Mouse (Mus musculus) lung, embryonic 15.5 days (tissue): ENCODE data around the gene Larp4. TPM values are rescaled to one million over a fixed set of nuclear protein-coding genes. Genes with fewer than 3 reads are reported as not detected.
"Not testable (repeated sequence)": the region's sequence is repeated elsewhere in the genome, so short reads cannot be mapped to it uniquely, and the experiment has no call there.

Source experiments
- ATAC-seq: fragments of 200-750 bp; cut with Nextera tagmentation; 2 replicates; pipeline ENCODE4 v1.8.0; 2017; ENCODE audit warnings: moderate number of reproducible peaks, borderline replicate concordance; ENCODE audit not compliant: low FRiP score, low TSS enrichment; ENCODE audit errors: extremely low read depth
- H3K27ac ChIP-seq: fragments of 300-500 bp; sonication (generic); 2 replicates; pipeline ENCODE4 v1.5.1; 2015; ENCODE audit warnings: moderate library complexity, mild to moderate bottlenecking, inconsistent platforms
- H3K27me3 ChIP-seq: fragments of 300-500 bp; sonication (generic); 2 replicates; pipeline ENCODE4 v1.6.1; 2015; ENCODE audit warnings: inconsistent platforms
- H3K36me3 ChIP-seq: fragments of 300-500 bp; sonication (generic); 2 replicates; pipeline ENCODE4 v1.6.1; 2015; ENCODE audit warnings: inconsistent platforms
- H3K4me1 ChIP-seq: fragments of 300-500 bp; sonication (generic); 2 replicates; pipeline ENCODE4 v1.6.1; 2015; ENCODE audit warnings: inconsistent platforms
- H3K4me2 ChIP-seq: fragments of 300-500 bp; sonication (generic); 2 replicates; pipeline ENCODE4 v1.6.1; 2015; ENCODE audit warnings: inconsistent platforms, mild to moderate bottlenecking, moderate library complexity
- H3K4me3 ChIP-seq: fragments of 300-500 bp; sonication (generic); 2 replicates; pipeline ENCODE4 v1.5.1; 2015; ENCODE audit warnings: mild to moderate bottlenecking, inconsistent platforms
- H3K9ac ChIP-seq: fragments of 300-500 bp; sonication (generic); 2 replicates; pipeline ENCODE4 v1.6.1; 2015; ENCODE audit warnings: inconsistent platforms
- H3K9me3 ChIP-seq: fragments of 300-500 bp; sonication (generic); 2 replicates; pipeline ENCODE4 v1.6.1; 2016; ENCODE audit warnings: inconsistent platforms
- whole genome bisulfite sequencing: fragments of 180-500 bp; shearing (Covaris S2); methylation state at CpG from one replicate; pipeline ENCODE4 v1.1.7; 2015; 5-methylcytosine and 5-hydroxymethylcytosine counted together
- polyA plus RNA-seq: library from polyadenylated mRNA; unstranded; fragments of >200 nt; fragmentation: Nextera tagmentation; extraction: Ambion mirVana; gene quantifications from 2 replicates; pipeline ENCODE4 v1.2.1, GENCODE M21; 2015

Larp4 gene
- polyA plus RNA-seq, result 30.8 and 31.3 TPM in 2 replicates

- peak within 1 kb of the TSS; percentile 31; the same call in 1 of the 2 replicates for H3K27ac ChIP-seq
- not testable (repeated sequence) for H3K9me3 ChIP-seq, H3K27me3 ChIP-seq, ATAC-seq, H3K9ac ChIP-seq, H3K4me2 ChIP-seq, H3K36me3 ChIP-seq, H3K4me3 ChIP-seq
- 88% methylated on average over 6 of the region's 6 CpGs for WGBS
- peaks cover 10% of the 10 kb centered on the region; the same call in 1 of the 2 replicates for H3K4me1 ChIP-seq
These were observed at the start of gene Larp4 for GRCm38 (mm10) chr15:99969765-99970164. Larp4 (plus strand) TSS chr15:99970065.

GRCm38 (mm10) chr15:99931231-99931630 lies 38.6 kb upstream of the Larp4 start:
- Histone ChIP-seq H3K27me3 (no peaks in the 10 kb centered on the region), H3K4me2 (no peak overlapping the region), H3K4me1 (0 out of 2 replicates have a peak, but pooled peaks cover 6% of the 10 kb centered on the region), H3K9ac (no peak overlapping the region), H3K4me3 (no peak overlapping the region), H3K27ac (no peak overlapping the region), H3K36me3 (no peaks in the 10 kb centered on the region), H3K9me3 (no peaks in the 10 kb centered on the region)
- WGBS, result 51% methylated on average over 8 of the region's 8 CpGs
- peak; percentile 49; the same call in 1 of the 2 replicates for ATAC-seq

- ATAC-seq, result no peak
- Histone ChIP-seq H3K9me3 (no peaks in the 10 kb centered on the region), H3K4me3 (no peak overlapping the region), H3K4me1 (0 out of 2 replicates have a peak, but pooled peaks cover 6% of the 10 kb centered on the region), H3K9ac (no peak overlapping the region), H3K27ac (no peak overlapping the region), H3K36me3 (no peaks in the 10 kb centered on the region), H3K27me3 (no peaks in the 10 kb centered on the region), H3K4me2 (no peak overlapping the region)
- 35% methylated on average over 1 of the region's 1 CpGs for WGBS
These were observed 35.4 kb upstream of the Larp4 start for GRCm38 (mm10) chr15:99934501-99934900.

GRCm38 (mm10) chr15:99936659-99937058 lies 33.2 kb upstream of the Larp4 start:
- Histone ChIP-seq H3K4me3 (no peak overlapping the region), H3K4me2 (no peak overlapping the region), H3K27ac (no peak overlapping the region), H3K9ac (no peak overlapping the region), H3K36me3 (no peaks in the 10 kb centered on the region), H3K9me3 (no peaks in the 10 kb centered on the region), H3K4me1 (0 out of 2 replicates have a peak, but pooled peaks cover 3% of the 10 kb centered on the region), H3K27me3 (no peaks in the 10 kb centered on the region)
- ATAC-seq, result no peak
- WGBS, result 93% methylated on average over 3 of the region's 3 CpGs

- Histone ChIP-seq H3K27ac (no peak overlapping the region), H3K36me3 (no peaks in the 10 kb centered on the region), H3K4me2 (no peak overlapping the region), H3K27me3 (no peaks in the 10 kb centered on the region), H3K4me3 (no peak overlapping the region), H3K9ac (no peak overlapping the region), H3K9me3 (no peaks in the 10 kb centered on the region), H3K4me1 (no peaks in the 10 kb centered on the region)
- 76% methylated on average over 8 of the region's 8 CpGs for WGBS
- no peak for ATAC-seq
These were observed 32.0 kb upstream of the Larp4 start for GRCm38 (mm10) chr15:99937841-99938240.

- 40% methylated on average over 2 of the region's 2 CpGs for WGBS
- Histone ChIP-seq H3K9ac (no peak overlapping the region), H3K27me3 (no peaks in the 10 kb centered on the region), H3K27ac (no peak overlapping the region), H3K36me3 (no peaks in the 10 kb centered on the region), H3K9me3 (no peaks in the 10 kb centered on the region; the same call in 1 of the 2 replicates), H3K4me3 (no peak overlapping the region), H3K4me1 (no peaks in the 10 kb centered on the region), H3K4me2 (no peak overlapping the region)
- ATAC-seq, result 0 out of 2 replicates have a peak, but pooled peaks have one; percentile 35
These were observed 29.4 kb upstream of the Larp4 start for GRCm38 (mm10) chr15:99940426-99940825.

- Histone ChIP-seq H3K4me3 (no peak overlapping the region), H3K27ac (no peak overlapping the region), H3K27me3 (no peaks in the 10 kb centered on the region), H3K4me1 (no peaks in the 10 kb centered on the region), H3K4me2 (no peak overlapping the region), H3K36me3 (no peaks in the 10 kb centered on the region), H3K9ac (no peak overlapping the region), H3K9me3 (no peaks in the 10 kb centered on the region; the same call in 1 of the 2 replicates)
- 57% methylated on average over 4 of the region's 4 CpGs for WGBS
- no peak for ATAC-seq
These were observed 28.8 kb upstream of the Larp4 start for GRCm38 (mm10) chr15:99940970-99941630.

- Histone ChIP-seq H3K4me1 (no peaks in the 10 kb centered on the region), H3K27me3 (no peaks in the 10 kb centered on the region), H3K9ac (no peak overlapping the region), H3K27ac (no peak overlapping the region), H3K36me3 (no peaks in the 10 kb centered on the region), H3K4me2 (no peak overlapping the region), H3K9me3 (no peaks in the 10 kb centered on the region), H3K4me3 (no peak overlapping the region)
- ATAC-seq, result no peak
- WGBS, result 59% methylated on average over 4 of the region's 4 CpGs
These were observed 14.5 kb upstream of the Larp4 start for GRCm38 (mm10) chr15:99955324-99955723.

GRCm38 (mm10) chr15:99965103-99965775 lies 4.6 kb upstream of the Larp4 start:
- no peak overlapping the region for H3K27ac ChIP-seq

GRCm38 (mm10) chr15:99966961-99967360 lies 2.9 kb upstream of the Larp4 start, which contains the start of gene Fam186a:
Fam186a (minus strand) TSS chr15:99967061.
- H3K9me3 ChIP-seq, result no peaks in the 10 kb centered on the region
- ATAC-seq, result no peak
- H3K4me2 ChIP-seq, result no peak within 1 kb of the TSS
- no peak within 1 kb of the TSS for H3K27ac ChIP-seq
- H3K4me3 ChIP-seq, result no peak within 1 kb of the TSS
- no peak within 1 kb of the TSS for H3K9ac ChIP-seq
- H3K36me3 ChIP-seq, result no peaks in the 10 kb centered on the region
- 0 out of 2 replicates have a peak, but pooled peaks cover 8% of the 10 kb centered on the region for H3K4me1 ChIP-seq
- WGBS, result 68% methylated on average over 4 of the region's 4 CpGs
- no peaks in the 10 kb centered on the region for H3K27me3 ChIP-seq

More at GRCm38 (mm10) chr15:99965103-99965775, 4.6 kb upstream of the Larp4 start:
- ATAC-seq, result 0 out of 2 replicates have a peak, but pooled peaks have one; percentile 39
- no peaks in the 10 kb centered on the region for H3K9me3 ChIP-seq
- H3K36me3 ChIP-seq, result no peaks in the 10 kb centered on the region
- H3K9ac ChIP-seq, result no peak overlapping the region
- H3K4me3 ChIP-seq, result no peak overlapping the region
- H3K4me1 ChIP-seq, result 0 out of 2 replicates have a peak, but pooled peaks cover 8% of the 10 kb centered on the region
- WGBS, result 75% methylated on average over 8 of the region's 8 CpGs
- H3K27me3 ChIP-seq, result no peaks in the 10 kb centered on the region
- H3K4me2 ChIP-seq, result no peak overlapping the region

GRCm38 (mm10) chr15:99970606-99971005 lies 741 bp downstream of the Larp4 start:
- 90% methylated on average over 1 of the region's 1 CpGs for WGBS
- Histone ChIP-seq H3K9ac (no peak overlapping the region), H3K4me2 (no peak overlapping the region), H3K4me3 (no peak overlapping the region), H3K4me1 (peaks cover 3% of the 10 kb centered on the region; the same call in 1 of the 2 replicates), H3K36me3 (no peaks in the 10 kb centered on the region), H3K27me3 (no peaks in the 10 kb centered on the region), H3K9me3 (no peaks in the 10 kb centered on the region), H3K27ac (peak overlapping the region; percentile 31; the same call in 1 of the 2 replicates)
- ATAC-seq, result no peak
